Mouse (Mus musculus) layer of hippocampus, postnatal 25 days (tissue): ENCODE measurements around the gene Gabrb2. TPM values are rescaled to one million over a fixed set of nuclear protein-coding genes. Genes with fewer than 3 reads are reported as not detected.

Experiments used
- total RNA-seq, 2 experiments: library from RNA; stranded (reverse); gene quantifications; 2 replicates each; pipeline ENCODE4 v1.2.3; 2021

Gabrb2 gene
- total RNA-seq, 2 experiments from 2014 or later, result 133 to 152 TPM

Other genes starting within 250 kb of the Gabrb2 start
- 100 to 1,000 TPM; 403 to 405 TPM for gene Gabra1, start 236.8 kb upstream of the Gabrb2 start, total RNA-seq
- gene Gabra6, start 98.7 kb upstream of the Gabrb2 start, total RNA-seq, result under 1 TPM; 0.42 to 0.49 TPM